Mouse (Mus musculus): ENCODE data around the gene Gm5148.

DNA sequence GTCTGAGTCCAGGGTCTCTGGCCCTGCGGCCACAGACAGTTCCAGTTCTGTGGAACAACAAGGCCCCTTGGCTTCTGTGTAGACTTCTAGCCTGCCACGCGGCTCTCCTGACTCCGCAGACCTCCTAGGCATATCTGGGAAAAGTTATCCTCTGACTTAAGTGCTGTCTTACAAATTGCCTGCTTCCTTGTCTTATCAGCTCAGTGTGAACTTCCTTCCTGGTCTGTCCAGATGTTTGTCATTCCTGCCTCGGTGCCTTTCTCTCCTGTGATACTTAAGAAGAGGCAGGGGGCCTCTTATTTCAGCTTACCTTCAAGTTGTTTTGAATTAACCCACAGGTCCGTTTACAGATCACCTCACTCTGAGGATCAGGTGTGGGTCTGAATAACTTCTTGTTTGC is 18.9 kb downstream of the Gm5148 start:
- no peak for TF ChIP-seq GATA1 (IDR thresholded peaks at IDR 0.05; ENCODE audit: low read length)
- no peak for TF ChIP-seq TAL1 (IDR thresholded peaks at IDR 0.05; ENCODE audit: low read length)

Data from erythroblast, embryonic 14.5 days (primary cell).